Mouse (Mus musculus): ENCODE measurements around the gene Tmem200b. TPM values are rescaled to one million over a fixed set of nuclear protein-coding genes. Genes with fewer than 3 reads are reported as not detected.

The Tmem200b gene
- polyA plus RNA-seq, 1 experiment: 0.76 TPM

DNA sequence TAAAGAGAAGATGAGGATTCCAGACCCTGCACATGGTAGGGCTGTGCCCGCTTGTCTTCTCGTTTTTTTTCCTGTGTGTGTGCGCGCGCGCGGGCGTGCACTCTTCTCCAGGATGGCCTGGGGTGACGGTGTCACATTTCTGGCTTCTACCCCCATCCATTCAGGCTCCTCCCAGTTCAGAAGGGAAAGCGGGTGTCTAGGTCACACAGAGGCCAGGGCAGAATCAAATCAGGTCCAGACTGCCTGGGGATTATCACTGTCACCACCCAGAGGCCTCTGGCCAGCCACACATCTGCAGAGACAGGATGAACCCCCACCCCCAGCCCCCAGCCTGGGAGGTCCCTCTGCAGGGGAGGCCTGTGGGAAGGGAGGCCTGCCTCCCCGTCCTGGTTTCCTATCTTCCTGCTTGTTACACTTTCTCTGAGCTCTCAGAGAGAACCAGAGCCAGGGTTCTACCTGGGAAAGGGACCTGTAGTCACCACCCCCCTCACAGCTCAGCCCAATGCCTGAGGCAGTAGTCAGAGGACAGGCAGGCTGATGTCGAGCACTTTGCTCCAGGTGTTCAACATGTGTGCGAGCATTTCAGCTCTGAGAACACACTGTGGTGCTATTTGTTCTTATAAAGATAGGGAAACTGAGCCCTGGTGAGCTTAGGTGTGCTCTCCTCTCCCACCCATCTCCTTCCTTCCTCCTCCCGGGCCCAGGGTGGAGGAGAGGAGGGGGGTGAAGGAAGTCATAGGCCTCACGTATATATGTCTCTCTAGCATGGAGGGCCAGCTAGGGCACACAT lies 2.7 kb upstream of the Tmem200b start:
- TF ChIP-seq REST (IDR thresholded peaks at IDR 0.05; ENCODE audit: insufficient read depth, insufficient read length): no peak
- TF ChIP-seq TCF12 (IDR thresholded peaks at IDR 0.05; ENCODE audit: insufficient read depth, poor library complexity, severe bottlenecking): no peak
- TF ChIP-seq USF1 (IDR thresholded peaks at IDR 0.05; ENCODE audit: low read depth): no peak
- no peak for TF ChIP-seq E2F4 (IDR thresholded peaks at IDR 0.05; ENCODE audit: insufficient read depth)
- TF ChIP-seq MYOD1 (IDR thresholded peaks at IDR 0.05; ENCODE audit: control insufficient read depth in 1 of 3, insufficient read length in 2 of 3, low read depth in 2 of 3): no peak
- TF ChIP-seq TCF3 (IDR thresholded peaks at IDR 0.05; ENCODE audit: insufficient read length, low read depth): no peak
- no peak for TF ChIP-seq POLR2AphosphoS2 (IDR thresholded peaks at IDR 0.05; ENCODE audit: insufficient read length, low read depth)
- TF ChIP-seq CEBPB (IDR thresholded peaks at IDR 0.05; ENCODE audit: insufficient read depth, poor library complexity, severe bottlenecking): no peak
- TF ChIP-seq MYOG (IDR thresholded peaks at IDR 0.05; ENCODE audit: control insufficient read depth in 1 of 3, insufficient read depth in 1 of 3, insufficient read length in 2 of 3, low read depth in 2 of 3): no peak
- no peak for TF ChIP-seq MAX (IDR thresholded peaks at IDR 0.05; ENCODE audit: low read depth)
- TF ChIP-seq POLR2A (IDR thresholded peaks at IDR 0.05; ENCODE audit: insufficient read length, low read depth): no peak
- TF ChIP-seq SRF (IDR thresholded peaks at IDR 0.05; ENCODE audit: control insufficient read depth, insufficient read length, low read depth): no peak
- Histone ChIP-seq H3K27me3 (ENCODE audit: control insufficient read depth, insufficient read depth, insufficient read length) (peaks cover 6% of the 10 kb centered on the region), H3ac (ENCODE audit: control insufficient read depth, insufficient read length) (no peak overlapping the region), H3K4me3 (no peak overlapping the region), H3K36me3 (ENCODE audit: control insufficient read depth, insufficient read depth) (no peaks in the 10 kb centered on the region), H3K79me2 (ENCODE audit: control insufficient read depth, insufficient read depth) (no peaks in the 10 kb centered on the region), H3K4me2 (ENCODE audit: low read depth) (no peak overlapping the region)

DNA sequence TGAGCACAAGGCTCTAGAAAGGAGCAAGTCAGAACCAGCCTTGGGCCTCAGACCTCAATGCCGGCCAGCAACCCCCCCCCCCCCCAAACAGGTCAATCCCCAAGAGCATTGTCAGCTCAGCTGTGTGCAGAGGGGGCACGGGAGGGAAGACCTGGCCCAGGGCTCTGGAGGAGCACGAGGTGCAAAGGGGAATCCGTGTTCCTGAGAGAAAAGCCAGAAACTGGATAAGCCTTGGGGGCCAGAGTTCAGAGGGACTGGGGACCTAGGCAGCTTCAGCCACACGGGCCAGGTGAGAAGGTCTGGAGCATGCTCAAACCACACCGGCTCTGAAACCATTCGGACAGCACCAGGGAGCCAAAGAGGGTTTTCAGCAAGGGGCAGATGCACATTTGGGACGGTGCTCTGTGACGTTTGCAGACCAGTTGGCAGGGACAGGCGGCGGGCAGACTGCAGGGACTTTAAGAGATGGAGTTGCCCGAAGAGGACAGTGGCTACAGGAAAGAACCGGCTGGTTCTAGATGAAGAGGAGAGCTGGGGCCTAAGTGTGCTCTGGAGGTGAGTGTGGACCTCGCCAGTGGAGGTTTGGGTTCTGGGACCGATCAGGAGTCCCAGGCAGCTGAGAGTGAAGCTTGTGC lies 1.9 kb upstream of the Tmem200b start:
- Histone ChIP-seq H3K79me2 (ENCODE audit: control insufficient read depth, insufficient read depth) (no peaks in the 10 kb centered on the region), H3K36me3 (ENCODE audit: control insufficient read depth, insufficient read depth) (no peaks in the 10 kb centered on the region), H3K4me2 (ENCODE audit: low read depth) (no peak overlapping the region), H3K4me3 (no peak overlapping the region), H3K27me3 (ENCODE audit: control insufficient read depth, insufficient read depth, insufficient read length) (peaks cover 6% of the 10 kb centered on the region), H3ac (ENCODE audit: control insufficient read depth, insufficient read length) (no peak overlapping the region)
- TF ChIP-seq TCF12 (IDR thresholded peaks at IDR 0.05; ENCODE audit: insufficient read depth, poor library complexity, severe bottlenecking): no peak
- TF ChIP-seq USF1 (IDR thresholded peaks at IDR 0.05; ENCODE audit: low read depth): no peak
- no peak for TF ChIP-seq MAX (IDR thresholded peaks at IDR 0.05; ENCODE audit: low read depth)
- TF ChIP-seq TCF3 (IDR thresholded peaks at IDR 0.05; ENCODE audit: insufficient read length, low read depth): no peak
- no peak for TF ChIP-seq CEBPB (IDR thresholded peaks at IDR 0.05; ENCODE audit: insufficient read depth, poor library complexity, severe bottlenecking)
- no peak for TF ChIP-seq SRF (IDR thresholded peaks at IDR 0.05; ENCODE audit: control insufficient read depth, insufficient read length, low read depth)

DNA sequence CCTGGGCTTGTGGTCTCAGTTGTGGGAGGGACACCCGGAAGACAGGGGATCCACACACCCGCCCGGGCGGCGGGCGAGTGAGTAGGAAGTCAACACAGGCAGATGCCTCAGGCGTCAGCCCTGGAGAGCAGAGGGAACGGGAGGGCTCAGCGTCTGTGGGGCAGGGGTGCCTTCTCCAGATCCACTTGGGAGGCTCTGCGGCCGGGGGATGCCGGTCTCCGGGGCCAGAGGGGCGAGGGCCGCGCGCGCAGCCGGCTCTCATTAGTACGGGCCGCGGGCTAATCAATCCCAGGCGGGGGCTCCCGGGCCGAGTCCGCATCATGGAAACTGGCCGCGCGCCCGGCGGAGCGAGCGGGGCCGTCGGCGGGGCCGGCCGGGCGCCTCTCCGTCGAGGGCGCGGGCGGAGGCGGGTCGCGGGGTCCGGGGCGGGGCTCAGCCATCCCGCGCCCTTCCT lies 1.4 kb upstream of the Tmem200b start:
- no peak overlapping the region for H3K4me3 ChIP-seq
- no peak overlapping the region for H3ac ChIP-seq (ENCODE audit: control insufficient read depth, insufficient read length)
- TF ChIP-seq TCF3 (IDR thresholded peaks at IDR 0.05; ENCODE audit: insufficient read length, low read depth): no peak
- no peak for TF ChIP-seq MYOG (IDR thresholded peaks at IDR 0.05; ENCODE audit: control insufficient read depth in 1 of 3, insufficient read depth in 1 of 3, insufficient read length in 2 of 3, low read depth in 2 of 3)
- H3K27me3 ChIP-seq (ENCODE audit: control insufficient read depth, insufficient read depth, insufficient read length): peaks cover 6% of the 10 kb centered on the region
- no peaks in the 10 kb centered on the region for H3K79me2 ChIP-seq (ENCODE audit: control insufficient read depth, insufficient read depth)
- no peak overlapping the region for H3K4me2 ChIP-seq (ENCODE audit: low read depth)
- H3K36me3 ChIP-seq (ENCODE audit: control insufficient read depth, insufficient read depth): no peaks in the 10 kb centered on the region

- no peak for TF ChIP-seq POLR2A (IDR thresholded peaks at IDR 0.05; ENCODE audit: insufficient read length, low read depth)
- no peak for TF ChIP-seq MAX (IDR thresholded peaks at IDR 0.05; ENCODE audit: low read depth)
- no peak for TF ChIP-seq E2F4 (IDR thresholded peaks at IDR 0.05; ENCODE audit: insufficient read depth)
- Histone ChIP-seq H3K79me2 (ENCODE audit: control insufficient read depth, insufficient read depth) (no peaks in the 10 kb centered on the region), H3K27me3 (ENCODE audit: control insufficient read depth, insufficient read depth, insufficient read length) (peaks cover 6% of the 10 kb centered on the region), H3K4me3 (peak overlapping the region; percentile 3), H3ac (ENCODE audit: control insufficient read depth, insufficient read length) (peak overlapping the region; percentile 39), H3K4me2 (ENCODE audit: low read depth) (peak overlapping the region; percentile 72), H3K36me3 (ENCODE audit: control insufficient read depth, insufficient read depth) (no peaks in the 10 kb centered on the region)
Measured at GRCm38 (mm10) chr4:131920595-131921351, 798 bp upstream of the Tmem200b start.

GRCm38 (mm10) chr4:131922404-131922803 lies 833 bp downstream of the Tmem200b start:
- no peak overlapping the region for H3K4me3 ChIP-seq
- no peak overlapping the region for H3ac ChIP-seq (ENCODE audit: control insufficient read depth, insufficient read length)
- no peak overlapping the region for H3K4me2 ChIP-seq (ENCODE audit: low read depth)
- no peaks in the 10 kb centered on the region for H3K79me2 ChIP-seq (ENCODE audit: control insufficient read depth, insufficient read depth)
- peaks cover 6% of the 10 kb centered on the region for H3K27me3 ChIP-seq (ENCODE audit: control insufficient read depth, insufficient read depth, insufficient read length)
- H3K36me3 ChIP-seq (ENCODE audit: control insufficient read depth, insufficient read depth): no peaks in the 10 kb centered on the region
- TF ChIP-seq MAX (IDR thresholded peaks at IDR 0.05; ENCODE audit: low read depth): no peak
- TF ChIP-seq POLR2AphosphoS2 (IDR thresholded peaks at IDR 0.05; ENCODE audit: insufficient read length, low read depth): no peak
- TF ChIP-seq POLR2A (IDR thresholded peaks at IDR 0.05; ENCODE audit: insufficient read length, low read depth): no peak
- TF ChIP-seq MYOG (IDR thresholded peaks at IDR 0.05; ENCODE audit: control insufficient read depth in 1 of 3, insufficient read depth in 1 of 3, insufficient read length in 2 of 3, low read depth in 2 of 3): no peak
- no peak for TF ChIP-seq USF1 (IDR thresholded peaks at IDR 0.05; ENCODE audit: low read depth)
- TF ChIP-seq SRF (IDR thresholded peaks at IDR 0.05; ENCODE audit: control insufficient read depth, insufficient read length, low read depth): no peak
- no peak for TF ChIP-seq TCF3 (IDR thresholded peaks at IDR 0.05; ENCODE audit: insufficient read length, low read depth)
- TF ChIP-seq E2F4 (IDR thresholded peaks at IDR 0.05; ENCODE audit: insufficient read depth): no peak
- no peak for TF ChIP-seq REST (IDR thresholded peaks at IDR 0.05; ENCODE audit: insufficient read depth, insufficient read length)
- no peak for TF ChIP-seq MYOD1 (IDR thresholded peaks at IDR 0.05; ENCODE audit: control insufficient read depth in 1 of 3, insufficient read length in 2 of 3, low read depth in 2 of 3)
- TF ChIP-seq TCF12 (IDR thresholded peaks at IDR 0.05; ENCODE audit: insufficient read depth, poor library complexity, severe bottlenecking): no peak
- TF ChIP-seq CEBPB (IDR thresholded peaks at IDR 0.05; ENCODE audit: insufficient read depth, poor library complexity, severe bottlenecking): no peak

All from myocyte (in vitro differentiated cells).